Comparison of ENCODE assay signal across 12 mouse cellular contexts in genomic region chr19:24221455-24221854, GRCm38 (mm10). TPM values are rescaled to one million over a fixed set of nuclear protein-coding genes. Genes with fewer than 3 reads are reported as not detected.
DNase-seq lines count a peak whose midpoint lies in the region; ATAC-seq and TF ChIP-seq lines count a peak whose summit lies in the region.
"Had no signal": no experiment of that assay in that cellular context is flagged by ENCODE, and none has a peak within 500 bp of the region (broad histone marks: within the 10 kb centered on the region; RNA-seq: fewer than 3 reads in every experiment).

No protein-coding gene starts in this region.

- H3K9me3 ChIP-seq in heart, embryonic 13.5 days, result no peaks in the 10 kb centered on the region
- no peaks in the 10 kb centered on the region for H3K9me3 ChIP-seq in heart, embryonic 10.5 days
- H3K9me3 ChIP-seq in lung, embryonic 14.5 days (ENCODE audit: low read depth, low read length), result no peaks in the 10 kb centered on the region
- no peaks in the 10 kb centered on the region for H3K9me3 ChIP-seq in stomach, embryonic 15.5 days
- no peaks in the 10 kb centered on the region for H3K9me3 ChIP-seq in liver, embryonic 11.5 days (ENCODE audit: control insufficient read depth, low read length)
- H3K9me3 ChIP-seq: embryonic facial prominence, embryonic 15.5 days; midbrain, embryonic 15.5 days had no signal

- no peaks in the 10 kb centered on the region for H3K27me3 ChIP-seq in heart, embryonic 13.5 days (replicated peaks)
- H3K27me3 ChIP-seq in heart, embryonic 10.5 days (ENCODE audit: insufficient read depth, poor library complexity, severe bottlenecking), result no peaks in the 10 kb centered on the region
- peaks cover 18% of the 10 kb centered on the region for H3K27me3 ChIP-seq in lung, embryonic 14.5 days (ENCODE audit: insufficient read depth, low read length)
- no peaks in the 10 kb centered on the region for H3K27me3 ChIP-seq in Patski
- 0 out of 2 replicates have a peak, but pooled peaks cover 3% of the 10 kb centered on the region for H3K27me3 ChIP-seq in stomach, embryonic 15.5 days (replicated peaks)
- H3K27me3 ChIP-seq in liver, embryonic 11.5 days (replicated peaks; ENCODE audit: control insufficient read depth, insufficient read depth, low read length), result peaks cover 13% of the 10 kb centered on the region

- peaks cover 29% of the 10 kb centered on the region for H3K4me1 ChIP-seq in heart, embryonic 13.5 days
- H3K4me1 ChIP-seq in heart, embryonic 10.5 days, result peaks cover 20% of the 10 kb centered on the region; the same call in 1 of the 2 replicates
- 0 out of 2 replicates have a peak, but pooled peaks cover 4% of the 10 kb centered on the region for H3K4me1 ChIP-seq in lung, embryonic 14.5 days (ENCODE audit: insufficient read depth)
- peaks cover 5% of the 10 kb centered on the region; the same call in 1 of the 2 replicates for H3K4me1 ChIP-seq in lung, adult 2 months (ENCODE audit: control insufficient read depth, insufficient read depth, low read length)
- H3K4me1 ChIP-seq in stomach, embryonic 15.5 days, result peaks cover 12% of the 10 kb centered on the region; the same call in 1 of the 2 replicates
- no peaks in the 10 kb centered on the region; the same call in 1 of the 2 replicates for H3K4me1 ChIP-seq in liver, embryonic 11.5 days (replicated peaks; ENCODE audit: control insufficient read depth, insufficient read depth, low read length)

- H3K9ac ChIP-seq in heart, embryonic 13.5 days, result no peak overlapping the region
- H3K9ac ChIP-seq in lung, embryonic 14.5 days, result no peak overlapping the region
- no peak overlapping the region for H3K9ac ChIP-seq in stomach, embryonic 15.5 days
- H3K9ac ChIP-seq in liver, embryonic 11.5 days (ENCODE audit: low read depth, low read length), result no peak overlapping the region
- H3K9ac ChIP-seq: embryonic facial prominence, embryonic 15.5 days; midbrain, embryonic 15.5 days had no signal

- DNase-seq in heart, embryonic 10.5 days (ENCODE audit: low spot score), result no peak
- no peak for DNase-seq in lung, embryonic 14.5 days
- DNase-seq in lung, adult 2 months, result no peak
- DNase-seq in Patski (ENCODE audit: low read depth, low spot score), result no peak
- DNase-seq in embryo, embryonic 10.5 days (ENCODE audit: low spot score), result no peak
- no peak for DNase-seq in liver, embryonic 11.5 days (ENCODE audit: low spot score)
- DNase-seq: adrenal gland, postnatal 36 days; cerebellum, adult 9-10 months had no signal

- no peak for TF ChIP-seq CTCF in lung, embryonic 14.5 days (IDR thresholded peaks at IDR 0.05; ENCODE audit: low read depth)
- TF ChIP-seq CTCF in lung, adult 2 months (IDR thresholded peaks at IDR 0.05; ENCODE audit: insufficient read depth, low read length), result no peak
- peak; percentile 55 for TF ChIP-seq CTCF in Patski (IDR thresholded peaks at IDR 0.05)

- ATAC-seq in heart, embryonic 13.5 days (ENCODE audit: extremely low read depth, insufficient number of reproducible peaks, low FRiP score, low TSS enrichment), result no peak
- ATAC-seq in lung, embryonic 14.5 days (ENCODE audit: insufficient read depth), result no peak
- no peak for ATAC-seq in Patski
- no peak for ATAC-seq in stomach, embryonic 15.5 days (ENCODE audit: insufficient read depth, low FRiP score, low read depth)
- no peak for ATAC-seq in liver, embryonic 11.5 days (replicated peaks; ENCODE audit: low FRiP score)
- ATAC-seq: midbrain, embryonic 15.5 days had no signal

- WGBS in heart, embryonic 13.5 days, result 82% methylated on average over 4 of the region's 4 CpGs
- WGBS in heart, embryonic 10.5 days, result 81% methylated on average over 4 of the region's 4 CpGs
- 72% methylated on average over 4 of the region's 4 CpGs for WGBS in lung, embryonic 14.5 days
- WGBS in lung, adult 2 months, result 55% methylated on average over 4 of the region's 4 CpGs
- WGBS in stomach, embryonic 15.5 days, result 58% methylated on average over 4 of the region's 4 CpGs
- WGBS in liver, embryonic 11.5 days, result 88% methylated on average over 4 of the region's 4 CpGs

- no peaks in the 10 kb centered on the region for H3K36me3 ChIP-seq in heart, embryonic 13.5 days
- no peaks in the 10 kb centered on the region for H3K36me3 ChIP-seq in heart, embryonic 10.5 days
- no peaks in the 10 kb centered on the region for H3K36me3 ChIP-seq in lung, embryonic 14.5 days (ENCODE audit: insufficient read depth)
- H3K36me3 ChIP-seq in stomach, embryonic 15.5 days, result no peaks in the 10 kb centered on the region
- H3K36me3 ChIP-seq in liver, embryonic 11.5 days (ENCODE audit: control insufficient read depth, insufficient read depth, low read length), result no peaks in the 10 kb centered on the region
- H3K36me3 ChIP-seq: embryonic facial prominence, embryonic 15.5 days; midbrain, embryonic 15.5 days had no signal

- 0 out of 2 replicates have a peak overlapping the region, but pooled peaks have one; percentile 36 for H3K27ac ChIP-seq in heart, embryonic 13.5 days (replicated peaks)
- H3K27ac ChIP-seq in heart, embryonic 10.5 days, result no peak overlapping the region
- 0 out of 2 replicates have a peak overlapping the region, but pooled peaks have one; percentile 9 for H3K27ac ChIP-seq in lung, embryonic 14.5 days (ENCODE audit: low read depth)
- H3K27ac ChIP-seq in stomach, embryonic 15.5 days, result no peak overlapping the region
- H3K27ac ChIP-seq in liver, embryonic 11.5 days (ENCODE audit: low read depth, low read length), result no peak overlapping the region
- H3K27ac ChIP-seq: embryonic facial prominence, embryonic 15.5 days; midbrain, embryonic 15.5 days had no signal

- POLR2A ChIA-PET in Patski (lab: Charles Lee), result interaction anchor here (1.2 kb wide), 1 partner anchor 16 kb away, joined by 3 read pairs; no protein-coding TSS in a partner anchor

- H3K4me2 ChIP-seq in heart, embryonic 13.5 days, result no peak overlapping the region
- H3K4me2 ChIP-seq in lung, embryonic 14.5 days, result no peak overlapping the region
- H3K4me2 ChIP-seq in stomach, embryonic 15.5 days, result 0 out of 2 replicates have a peak overlapping the region, but pooled peaks have one; percentile 23
- H3K4me2 ChIP-seq in liver, embryonic 11.5 days, result no peak overlapping the region
- H3K4me2 ChIP-seq: embryonic facial prominence, embryonic 15.5 days; midbrain, embryonic 15.5 days had no signal

- CTCF ChIA-PET in Patski (lab: Charles Lee), result interaction anchor here (0.7 to 4.0 kb wide), 15 partner anchors 8 to 70 kb away, joined by 3 to 13 read pairs (median 3); no protein-coding TSS in a partner anchor

- in situ Hi-C loops in Patski (cut with MboI; ENCODE audit: low pct_unique_long_range_greater_than_20kb), result loop anchor here (5.0 kb wide), 1 partner anchor 69 kb away; no protein-coding TSS in a partner anchor

- H3K4me3 ChIP-seq in heart, embryonic 13.5 days, result no peak overlapping the region
- no peak overlapping the region for H3K4me3 ChIP-seq in heart, embryonic 10.5 days
- H3K4me3 ChIP-seq in lung, embryonic 14.5 days (ENCODE audit: low read depth, low read length), result no peak overlapping the region
- H3K4me3 ChIP-seq in lung, adult 2 months (replicated peaks; ENCODE audit: extremely low read depth, low read depth, low read length), result no peak overlapping the region
- no peak overlapping the region for H3K4me3 ChIP-seq in stomach, embryonic 15.5 days (replicated peaks)
- no peak overlapping the region for H3K4me3 ChIP-seq in liver, embryonic 11.5 days (ENCODE audit: low read depth, low read length)
- H3K4me3 ChIP-seq: embryonic facial prominence, embryonic 15.5 days; midbrain, embryonic 15.5 days had no signal

- no peak for TF ChIP-seq POLR2A in lung, adult 2 months (IDR thresholded peaks at IDR 0.05; ENCODE audit: borderline replicate concordance, extremely low read depth, low read depth, low read length)

RNA-seq across cellular contexts. Expression of gene Tjp2, which starts 3.4 kb away (rescaled TPM):
- 21.6 and 22.7 TPM in 2 replicates for polyA plus RNA-seq in heart, embryonic 13.5 days (2015; fragmentation: Nextera tagmentation; extraction: Ambion mirVana)
- polyA plus RNA-seq in heart, embryonic 10.5 days (2016; fragmentation: Nextera tagmentation; extraction: Ambion mirVana), result 31.2 and 33.9 TPM in 2 replicates
- polyA plus RNA-seq in lung, embryonic 14.5 days (2014; fragmentation: Nextera tagmentation; extraction: Ambion mirVana), result 38.5 and 40.0 TPM in 2 replicates
- polyA plus RNA-seq in lung, adult 2 months (2012; rRNA removed), result 62.3 and 68.6 TPM in 2 replicates
- polyA plus RNA-seq in Patski (2021), result 43.3 TPM
- polyA plus RNA-seq in stomach, embryonic 15.5 days (2015; fragmentation: Nextera tagmentation; extraction: Ambion mirVana), result 34.5 and 39.2 TPM in 2 replicates
- 14.0 and 14.2 TPM in 2 replicates for polyA plus RNA-seq in liver, embryonic 11.5 days (2014; fragmentation: Nextera tagmentation; extraction: Ambion mirVana)

RNA-seq across cellular contexts. Expression of gene Fxn, which starts 59.0 kb away (rescaled TPM):
- 60.9 and 64.0 TPM in 2 replicates for polyA plus RNA-seq in heart, embryonic 13.5 days (2015; fragmentation: Nextera tagmentation; extraction: Ambion mirVana)
- polyA plus RNA-seq in heart, embryonic 10.5 days (2016; fragmentation: Nextera tagmentation; extraction: Ambion mirVana), result 71.9 and 73.4 TPM in 2 replicates
- 51.2 and 52.9 TPM in 2 replicates for polyA plus RNA-seq in lung, embryonic 14.5 days (2014; fragmentation: Nextera tagmentation; extraction: Ambion mirVana)
- polyA plus RNA-seq in lung, adult 2 months (2012; rRNA removed), result 4.9 and 7.0 TPM in 2 replicates
- 20.9 TPM for polyA plus RNA-seq in Patski (2021)
- polyA plus RNA-seq in stomach, embryonic 15.5 days (2015; fragmentation: Nextera tagmentation; extraction: Ambion mirVana), result 39.3 and 44.3 TPM in 2 replicates
- polyA plus RNA-seq in liver, embryonic 11.5 days (2014; fragmentation: Nextera tagmentation; extraction: Ambion mirVana), result 82.8 and 91.1 TPM in 2 replicates

Comparison
In these comparisons a context has a peak if more than half of its experiments do, and no peak if none do; other contexts are left out.
1. H3K27ac ChIP-seq: peak in heart, embryonic 13.5 days (single experiment) and lung, embryonic 14.5 days (single experiment); none in heart, embryonic 10.5 days (single experiment), stomach, embryonic 15.5 days (single experiment) and liver, embryonic 11.5 days (single experiment).